Mouse (Mus musculus): ENCODE data around the gene H2-Ab1. TPM values are rescaled to one million over a fixed set of nuclear protein-coding genes. Genes with fewer than 3 reads are reported as not detected.

Gene H2-Ab1
- 10.8 and 11.7 TPM in 2 replicates for polyA plus RNA-seq (2015; fragmentation: Nextera tagmentation; extraction: Ambion mirVana)

GRCm38 (mm10) chr17:34257594-34258375 is at the start of gene H2-Ab1:
TSS of gene H2-Ab1 (plus strand) at chr17:34257689.
- H3K4me3 ChIP-seq (replicated peaks): no peak within 1 kb of the TSS
- no peak for ATAC-seq (ENCODE audit: insufficient number of reproducible peaks, low FRiP score, low TSS enrichment, low read depth)
- H3K27me3 ChIP-seq: peaks cover 5% of the 10 kb centered on the region; the same call in 1 of the 2 replicates
- H3K36me3 ChIP-seq: no peaks in the 10 kb centered on the region
- 68% methylated on average over 11 of the region's 11 CpGs for WGBS
- H3K4me1 ChIP-seq: no peaks in the 10 kb centered on the region
- no peak within 1 kb of the TSS for H3K4me2 ChIP-seq (replicated peaks)
- no peak within 1 kb of the TSS for H3K27ac ChIP-seq (replicated peaks)
- H3K9me3 ChIP-seq (replicated peaks): no peaks in the 10 kb centered on the region
- H3K9ac ChIP-seq: no peak within 1 kb of the TSS

- no peak for ATAC-seq (ENCODE audit: insufficient number of reproducible peaks, low FRiP score, low TSS enrichment, low read depth)
- Histone ChIP-seq H3K36me3 (no peaks in the 10 kb centered on the region), H3K4me2 (replicated peaks) (no peak overlapping the region), H3K4me3 (replicated peaks) (no peak overlapping the region), H3K4me1 (peaks cover 8% of the 10 kb centered on the region), H3K9ac (no peak overlapping the region), H3K27me3 (peaks cover 60% of the 10 kb centered on the region), H3K9me3 (replicated peaks) (no peaks in the 10 kb centered on the region), H3K27ac (replicated peaks) (no peak overlapping the region)
- 97% methylated on average over 9 of the region's 9 CpGs for WGBS
Observed at GRCm38 (mm10) chr17:34207866-34208265, 49.6 kb upstream of the H2-Ab1 start.

DNA sequence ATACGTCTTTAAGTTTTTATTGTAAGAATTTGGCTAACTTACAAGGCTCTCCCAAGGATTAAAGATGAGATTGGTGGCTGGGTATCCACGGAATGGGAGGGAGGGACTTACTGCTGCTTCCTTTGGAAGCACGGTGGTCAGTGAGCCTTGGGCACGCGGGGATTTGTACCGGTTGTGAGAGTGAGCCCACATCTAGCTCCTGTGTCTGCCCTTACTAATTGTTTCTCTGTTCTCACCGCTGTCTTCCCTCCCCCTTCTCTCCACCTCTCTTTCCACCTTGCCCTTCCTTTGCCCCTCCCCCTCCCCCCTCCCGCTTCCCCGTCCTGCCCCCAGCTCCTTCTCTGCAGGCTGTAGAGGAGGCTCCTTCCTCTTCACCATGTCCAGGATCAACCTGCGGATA is 49.1 kb upstream of the H2-Ab1 start:
- WGBS: 22% methylated on average over 10 of the region's 10 CpGs
- peaks cover 64% of the 10 kb centered on the region for H3K27me3 ChIP-seq

DNA sequence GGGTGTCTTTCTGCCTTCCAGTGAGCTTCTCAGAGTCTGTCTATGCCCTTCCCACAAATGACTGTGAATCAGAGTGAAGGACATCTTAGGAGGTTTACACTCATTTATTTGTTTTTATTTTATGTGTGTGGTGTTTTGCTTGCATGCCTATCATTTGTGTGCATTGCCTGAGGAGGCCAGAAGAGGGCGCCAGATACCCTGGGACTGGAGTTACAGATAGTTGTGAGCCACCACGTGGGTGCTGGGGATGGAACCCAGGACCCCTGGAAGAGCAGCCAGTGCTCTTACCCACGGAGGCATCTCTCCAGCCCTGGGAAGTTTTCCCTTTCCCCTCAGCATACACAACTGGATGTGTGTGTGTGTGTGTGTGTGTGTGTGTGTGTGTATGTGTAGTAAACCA is 47.8 kb upstream of the H2-Ab1 start:
- no peaks in the 10 kb centered on the region for H3K9me3 ChIP-seq (replicated peaks)
- no peak overlapping the region for H3K4me3 ChIP-seq (replicated peaks)
- H3K36me3 ChIP-seq: no peaks in the 10 kb centered on the region
- peaks cover 71% of the 10 kb centered on the region for H3K27me3 ChIP-seq
- H3K9ac ChIP-seq: no peak overlapping the region
- ATAC-seq (ENCODE audit: insufficient number of reproducible peaks, low FRiP score, low TSS enrichment, low read depth): no peak
- WGBS: 42% methylated on average over 3 of the region's 3 CpGs
- H3K4me2 ChIP-seq (replicated peaks): no peak overlapping the region
- H3K27ac ChIP-seq (replicated peaks): no peak overlapping the region
- H3K4me1 ChIP-seq: peaks cover 8% of the 10 kb centered on the region

More for the DNA sequence above, 49.1 kb upstream of the H2-Ab1 start:
- no peak overlapping the region for H3K9ac ChIP-seq
- peaks cover 8% of the 10 kb centered on the region for H3K4me1 ChIP-seq
- H3K4me2 ChIP-seq (replicated peaks): no peak overlapping the region
- no peak overlapping the region for H3K4me3 ChIP-seq (replicated peaks)
- no peak for ATAC-seq (ENCODE audit: insufficient number of reproducible peaks, low FRiP score, low TSS enrichment, low read depth)
- H3K27ac ChIP-seq (replicated peaks): no peak overlapping the region
- H3K9me3 ChIP-seq (replicated peaks): no peaks in the 10 kb centered on the region
- no peaks in the 10 kb centered on the region for H3K36me3 ChIP-seq

DNA sequence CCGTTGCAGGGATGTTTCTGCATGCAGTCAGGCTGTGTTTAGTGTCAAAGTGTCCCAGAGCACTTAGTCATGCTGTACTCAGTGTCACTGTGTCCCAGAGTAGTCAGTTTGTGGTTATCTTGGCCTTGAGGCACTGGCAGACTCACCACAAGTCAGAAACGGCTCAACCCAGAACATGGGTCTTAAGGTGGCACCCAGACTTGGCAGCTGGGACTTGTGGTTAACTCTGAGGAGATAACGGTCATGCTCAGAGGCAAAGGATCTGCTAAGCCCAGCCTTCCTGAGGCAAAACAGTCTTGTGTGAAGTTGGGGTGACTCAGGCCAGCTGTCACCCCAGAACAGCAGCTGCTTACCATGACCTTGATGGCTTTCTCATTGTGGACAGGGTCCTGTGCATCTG is 46.9 kb upstream of the H2-Ab1 start:
- H3K4me2 ChIP-seq (replicated peaks): no peak overlapping the region
- no peak overlapping the region for H3K27ac ChIP-seq (replicated peaks)
- H3K4me1 ChIP-seq: no peaks in the 10 kb centered on the region
- H3K4me3 ChIP-seq (replicated peaks): no peak overlapping the region
- no peaks in the 10 kb centered on the region for H3K9me3 ChIP-seq (replicated peaks)
- H3K9ac ChIP-seq: no peak overlapping the region
- no peak for ATAC-seq (ENCODE audit: insufficient number of reproducible peaks, low FRiP score, low TSS enrichment, low read depth)
- H3K27me3 ChIP-seq: peaks cover 71% of the 10 kb centered on the region
- H3K36me3 ChIP-seq: no peaks in the 10 kb centered on the region
- WGBS: 51% methylated on average over 3 of the region's 3 CpGs

- WGBS: 16% methylated on average over 23 of the region's 23 CpGs
- H3K27me3 ChIP-seq: peaks cover 64% of the 10 kb centered on the region
- no peak overlapping the region for H3K27ac ChIP-seq (replicated peaks)
- H3K4me3 ChIP-seq (replicated peaks): no peak overlapping the region
- no peaks in the 10 kb centered on the region for H3K4me1 ChIP-seq
- no peak overlapping the region for H3K9ac ChIP-seq
- no peaks in the 10 kb centered on the region for H3K9me3 ChIP-seq (replicated peaks)
- H3K36me3 ChIP-seq: no peaks in the 10 kb centered on the region
- H3K4me2 ChIP-seq (replicated peaks): no peak overlapping the region
- ATAC-seq (ENCODE audit: insufficient number of reproducible peaks, low FRiP score, low TSS enrichment, low read depth): no peak
Observed at GRCm38 (mm10) chr17:34211746-34212365, 45.6 kb upstream of the H2-Ab1 start.

- Histone ChIP-seq H3K27me3 (peaks cover 58% of the 10 kb centered on the region), H3K4me3 (replicated peaks) (0 out of 2 replicates have a peak overlapping the region, but pooled peaks have one; percentile 3), H3K9me3 (replicated peaks) (no peaks in the 10 kb centered on the region), H3K4me1 (no peaks in the 10 kb centered on the region), H3K36me3 (no peaks in the 10 kb centered on the region), H3K9ac (no peak overlapping the region), H3K4me2 (replicated peaks) (peak overlapping the region; percentile 22; the same call in 1 of the 2 replicates), H3K27ac (replicated peaks) (no peak overlapping the region)
- no peak for ATAC-seq (ENCODE audit: insufficient number of reproducible peaks, low FRiP score, low TSS enrichment, low read depth)
- WGBS: 40% methylated on average over 21 of the region's 21 CpGs
Observed at GRCm38 (mm10) chr17:34213936-34214335, 43.6 kb upstream of the H2-Ab1 start.

DNA sequence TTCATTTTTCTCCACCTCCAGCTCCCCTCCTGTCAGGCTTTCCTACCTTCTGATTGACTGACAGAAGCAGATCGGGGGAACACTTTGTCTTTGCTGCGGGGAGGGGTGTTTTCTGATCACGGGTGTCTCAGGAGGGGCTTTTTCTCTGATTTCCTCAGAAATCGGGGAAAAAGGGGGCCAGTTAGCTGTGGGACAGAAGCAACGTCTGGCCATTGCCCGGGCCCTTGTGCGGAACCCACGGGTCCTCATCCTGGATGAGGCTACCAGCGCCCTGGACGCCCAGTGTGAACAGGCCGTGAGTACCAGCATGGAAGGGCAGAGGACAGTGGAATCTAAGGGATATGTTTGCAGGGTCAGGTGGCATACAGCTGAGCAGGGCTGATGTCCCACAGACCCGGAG is 42.3 kb upstream of the H2-Ab1 start:
- ATAC-seq (ENCODE audit: insufficient number of reproducible peaks, low FRiP score, low TSS enrichment, low read depth): no peak
- no peaks in the 10 kb centered on the region for H3K4me1 ChIP-seq
- no peaks in the 10 kb centered on the region for H3K36me3 ChIP-seq
- no peak overlapping the region for H3K27ac ChIP-seq (replicated peaks)
- peaks cover 57% of the 10 kb centered on the region for H3K27me3 ChIP-seq
- WGBS: 81% methylated on average over 12 of the region's 12 CpGs
- no peak overlapping the region for H3K4me3 ChIP-seq (replicated peaks)
- no peaks in the 10 kb centered on the region for H3K9me3 ChIP-seq (replicated peaks)
- H3K9ac ChIP-seq: no peak overlapping the region
- no peak overlapping the region for H3K4me2 ChIP-seq (replicated peaks)

DNA sequence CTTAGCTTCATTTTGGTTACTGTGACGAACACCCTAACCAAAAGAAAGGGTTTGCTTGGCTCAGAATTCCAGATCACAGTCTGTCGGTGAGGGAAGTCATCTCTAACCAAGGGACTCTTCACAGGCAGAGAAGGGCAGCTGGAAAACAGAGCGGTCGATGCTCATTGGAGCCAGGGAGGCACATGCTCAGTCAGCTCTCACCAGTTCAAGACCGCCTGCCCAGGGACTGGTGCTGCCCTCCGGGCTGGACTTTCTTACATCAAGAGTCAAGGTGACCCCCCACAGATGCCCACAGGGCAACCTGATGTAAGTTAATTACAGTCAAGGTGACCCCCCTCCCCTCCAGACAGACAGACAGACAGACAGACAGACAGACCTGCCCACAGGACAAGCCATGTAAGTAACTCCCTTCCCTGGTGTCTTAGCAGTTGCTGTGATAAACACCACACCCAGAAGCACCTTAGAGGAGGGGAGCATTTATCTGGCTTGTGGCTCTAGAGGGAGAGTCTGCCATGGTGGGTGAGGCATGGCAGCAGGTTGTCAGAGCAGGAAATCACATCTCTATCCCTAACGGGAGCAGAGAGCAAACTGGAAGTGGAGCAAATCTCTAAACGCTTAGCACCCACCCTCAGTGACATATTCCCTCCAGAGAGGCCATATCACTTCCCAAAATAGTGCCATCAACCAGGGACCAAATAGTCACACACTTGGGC is 40.1 kb upstream of the H2-Ab1 start:
- 81% methylated on average over 8 of the region's 8 CpGs for WGBS
- Histone ChIP-seq H3K4me1 (no peaks in the 10 kb centered on the region), H3K27me3 (peaks cover 35% of the 10 kb centered on the region), H3K9me3 (replicated peaks) (no peaks in the 10 kb centered on the region), H3K4me2 (replicated peaks) (no peak overlapping the region), H3K36me3 (no peaks in the 10 kb centered on the region), H3K27ac (replicated peaks) (no peak overlapping the region), H3K9ac (no peak overlapping the region), H3K4me3 (replicated peaks) (no peak overlapping the region)
- ATAC-seq (ENCODE audit: insufficient number of reproducible peaks, low FRiP score, low TSS enrichment, low read depth): no peak

GRCm38 (mm10) chr17:34217986-34218385 is 39.5 kb upstream of the H2-Ab1 start:
- no peak overlapping the region for H3K27ac ChIP-seq (replicated peaks)
- H3K4me3 ChIP-seq (replicated peaks): no peak overlapping the region
- no peaks in the 10 kb centered on the region for H3K9me3 ChIP-seq (replicated peaks)
- ATAC-seq (ENCODE audit: insufficient number of reproducible peaks, low FRiP score, low TSS enrichment, low read depth): no peak
- no peak overlapping the region for H3K4me2 ChIP-seq (replicated peaks)
- no peaks in the 10 kb centered on the region for H3K4me1 ChIP-seq
- no peak overlapping the region for H3K9ac ChIP-seq
- 91% methylated on average over 5 of the region's 5 CpGs for WGBS
- H3K27me3 ChIP-seq: peaks cover 29% of the 10 kb centered on the region
- H3K36me3 ChIP-seq: no peaks in the 10 kb centered on the region

- Histone ChIP-seq H3K27me3 (peaks cover 22% of the 10 kb centered on the region), H3K9me3 (replicated peaks) (no peaks in the 10 kb centered on the region), H3K9ac (no peak overlapping the region), H3K4me1 (no peaks in the 10 kb centered on the region), H3K4me2 (replicated peaks) (no peak overlapping the region), H3K27ac (replicated peaks) (no peak overlapping the region), H3K4me3 (replicated peaks) (no peak overlapping the region), H3K36me3 (no peaks in the 10 kb centered on the region)
- no peak for ATAC-seq (ENCODE audit: insufficient number of reproducible peaks, low FRiP score, low TSS enrichment, low read depth)
- 84% methylated on average over 11 of the region's 11 CpGs for WGBS
Observed at GRCm38 (mm10) chr17:34218675-34219074, 38.8 kb upstream of the H2-Ab1 start.
